8 mouse cellular contexts compared by ENCODE assay signal in genomic region chr11:52000290-52000962, GRCm38 (mm10). TPM values are rescaled to one million over a fixed set of nuclear protein-coding genes. Genes with fewer than 3 reads are reported as not detected.
A peak's percentile ranks its signal among the peaks of the same experiment; 100 is the strongest.
DNase-seq lines count a peak whose midpoint lies in the region; ATAC-seq lines count a peak whose summit lies in the region.

Ube2b (minus strand) TSS chr11:52000762.

- peak; percentile 94 for DNase-seq in c-Kit-negative CD71-positive TER-119-positive erythroid progenitor cells, embryonic 14.5 days (ENCODE audit: low read depth, low spot score)
- peak; percentile 98 for DNase-seq in fibroblast of lung, adult 2 months (ENCODE audit: low read depth)
- peak; percentile 98 for DNase-seq in kidney, postnatal 14 days
- DNase-seq in liver, embryonic 13.5 days = peak; percentile 90
- DNase-seq in neural tube, embryonic 10.5 days (ENCODE audit: extremely low spot score, low spot score) = peak; percentile 95

- H3K9ac ChIP-seq in heart, embryonic 14.5 days (ENCODE audit: low read length) = peak within 1 kb of the TSS; percentile 99
- H3K9ac ChIP-seq in liver, embryonic 13.5 days = peak within 1 kb of the TSS; percentile 98
- peak within 1 kb of the TSS; percentile 96 for H3K9ac ChIP-seq in stomach, embryonic 16.5 days (ENCODE audit: low read length)

- no peaks in the 10 kb centered on the region for H3K27me3 ChIP-seq in heart, embryonic 14.5 days (ENCODE audit: control insufficient read depth, insufficient read depth, low read length)
- H3K27me3 ChIP-seq in liver, embryonic 13.5 days = no peaks in the 10 kb centered on the region
- no peaks in the 10 kb centered on the region for H3K27me3 ChIP-seq in stomach, embryonic 16.5 days (ENCODE audit: control insufficient read depth, insufficient read depth, low read length)

- under 1% methylated on average over 61 of the region's 63 CpGs for WGBS in heart, embryonic 14.5 days
- under 1% methylated on average over 57 of the region's 63 CpGs for WGBS in liver, embryonic 13.5 days (ENCODE audit: insufficient replicate concordance)
- under 1% methylated on average over 61 of the region's 63 CpGs for WGBS in stomach, embryonic 16.5 days

- no peaks in the 10 kb centered on the region for H3K9me3 ChIP-seq in heart, embryonic 14.5 days (ENCODE audit: control insufficient read depth, low read length)
- no peaks in the 10 kb centered on the region for H3K9me3 ChIP-seq in liver, embryonic 13.5 days (replicated peaks)
- no peaks in the 10 kb centered on the region for H3K9me3 ChIP-seq in stomach, embryonic 16.5 days (replicated peaks; ENCODE audit: control insufficient read depth, low read length)

- peak within 1 kb of the TSS; percentile 82 for H3K4me2 ChIP-seq in heart, embryonic 14.5 days (ENCODE audit: low read length)
- H3K4me2 ChIP-seq in liver, embryonic 13.5 days = peak within 1 kb of the TSS; percentile 90
- H3K4me2 ChIP-seq in stomach, embryonic 16.5 days (ENCODE audit: low read depth, low read length) = peak within 1 kb of the TSS; percentile 93

- peak within 1 kb of the TSS; percentile 93 to 98 for H3K27ac ChIP-seq in heart, embryonic 14.5 days (replicated peaks in 1 of 2; ENCODE audit: control insufficient read depth in 1 of 2, insufficient read depth in 1 of 2, low read depth in 2 of 2, low read length in 2 of 2)
- peak within 1 kb of the TSS; percentile 95 for H3K27ac ChIP-seq in liver, embryonic 13.5 days
- H3K27ac ChIP-seq in stomach, embryonic 16.5 days (ENCODE audit: low read length) = peak within 1 kb of the TSS; percentile 95

- H3K4me1 ChIP-seq in heart, embryonic 14.5 days (ENCODE audit: control insufficient read depth in 2 of 2, insufficient read depth in 2 of 2, low read length in 2 of 2) = peaks cover 0 to 46% of the 10 kb centered on the region in 2 experiments; a peak in 3 of 4 replicates
- peaks cover 60% of the 10 kb centered on the region for H3K4me1 ChIP-seq in liver, embryonic 13.5 days (replicated peaks)
- H3K4me1 ChIP-seq in stomach, embryonic 16.5 days (ENCODE audit: control insufficient read depth, insufficient read depth, low read length) = peaks cover 26% of the 10 kb centered on the region

- peaks cover 28% of the 10 kb centered on the region for H3K36me3 ChIP-seq in heart, embryonic 14.5 days (ENCODE audit: control insufficient read depth, insufficient read depth, low read length)
- H3K36me3 ChIP-seq in liver, embryonic 13.5 days = peaks cover 24% of the 10 kb centered on the region
- H3K36me3 ChIP-seq in stomach, embryonic 16.5 days (ENCODE audit: control insufficient read depth, insufficient read depth, low read length) = 0 out of 2 replicates have a peak, but pooled peaks cover 8% of the 10 kb centered on the region

- ATAC-seq in CD4-positive, CD25-positive, alpha-beta regulatory T cell, adult 4 months = peak; percentile 79
- ATAC-seq in heart, embryonic 14.5 days (ENCODE audit: insufficient number of reproducible peaks, insufficient read depth, low FRiP score, low read depth) = peak; percentile 74
- ATAC-seq in liver, embryonic 13.5 days (ENCODE audit: low read depth) = peak; percentile 75
- ATAC-seq in stomach, embryonic 16.5 days (ENCODE audit: insufficient read depth, low FRiP score) = peak; percentile 86

- H3K4me3 ChIP-seq in heart, embryonic 14.5 days (ENCODE audit: control insufficient read depth in 1 of 2, insufficient read depth in 1 of 2, low read depth in 1 of 2, low read length in 2 of 2) = peak within 1 kb of the TSS; percentile 73 to 79
- peak within 1 kb of the TSS; percentile 97 for H3K4me3 ChIP-seq in liver, embryonic 13.5 days (replicated peaks)
- H3K4me3 ChIP-seq in stomach, embryonic 16.5 days (replicated peaks; ENCODE audit: low read length) = peak within 1 kb of the TSS; percentile 97

RNA-seq across cellular contexts. Expression of gene Ube2b, which starts in this region (rescaled TPM):
- polyA plus RNA-seq in CD4-positive, CD25-positive, alpha-beta regulatory T cell, adult 4 months (2017; shearing (Covaris generic)) = 100 to 1,000 TPM; 197 to 249 TPM
- 187 and 193 TPM in 2 replicates for polyA plus RNA-seq in heart, embryonic 14.5 days (2014; fragmentation: Nextera tagmentation; extraction: Ambion mirVana)
- polyA plus RNA-seq in liver, embryonic 13.5 days (2015; fragmentation: Nextera tagmentation; extraction: Ambion mirVana) = 135 and 142 TPM in 2 replicates
- polyA plus RNA-seq in stomach, embryonic 16.5 days (2015; fragmentation: Nextera tagmentation; extraction: Ambion mirVana) = 192 and 223 TPM in 2 replicates

Comparison
In these comparisons a context has a peak if more than half of its experiments do, and no peak if none do; other contexts are left out.
1. Peak in every context shown above with its lines: DNase-seq, ATAC-seq, H3K4me3 ChIP-seq and H3K27ac ChIP-seq.